Mouse (Mus musculus) forebrain, postnatal 0 days (tissue): ENCODE measurements at regions not wholly inside any gene's neighbourhood (a gene's known extent, or its start where the extent isn't known, plus 50 kb on each side); places are given as distances from the start of the nearest gene placed in this dataset.

Experiments
- ATAC-seq: fragments of 200-750 bp; cut with Nextera tagmentation; 2 replicates; pipeline ENCODE4 v1.8.0; 2017; ENCODE audit warnings: mild to moderate bottlenecking, moderate library complexity
- DNase-seq: peaks from one replicate; pipeline ENCODE4 v3.0.0-alpha.2; 2015
- H3K27ac ChIP-seq: fragments of 300-500 bp; sonication (generic); 2 replicates; pipeline ENCODE4 v1.5.1; 2014; ENCODE audit warnings: low read depth, mild to moderate bottlenecking, antibody characterized with exemption, low read length, moderate library complexity, mixed read lengths
- H3K27me3 ChIP-seq: fragments of 300-500 bp; sonication (generic); 2 replicates; pipeline ENCODE4 v1.6.1; 2014; ENCODE audit warnings: mild to moderate bottlenecking, low read length, mixed read lengths; ENCODE audit not compliant: insufficient read depth
- H3K36me3 ChIP-seq: fragments of 300-500 bp; sonication (generic); 2 replicates; pipeline ENCODE4 v1.6.1; 2014; ENCODE audit warnings: mild to moderate bottlenecking, moderate library complexity; ENCODE audit not compliant: insufficient read depth
- H3K4me1 ChIP-seq: fragments of 300-500 bp; sonication (generic); 2 replicates; pipeline ENCODE4 v1.6.1; 2014; ENCODE audit warnings: antibody characterized with exemption; ENCODE audit not compliant: insufficient read depth
- H3K4me2 ChIP-seq: fragments of 300-500 bp; sonication (generic); 2 replicates; pipeline ENCODE4 v1.6.1; 2014; ENCODE audit warnings: low read depth, mild to moderate bottlenecking, moderate library complexity
- H3K4me3 ChIP-seq: fragments of 300-500 bp; sonication (generic); 2 replicates; pipeline ENCODE4 v1.5.1; 2014; ENCODE audit warnings: low read depth, low read length, mixed read lengths
- H3K9ac ChIP-seq: fragments of 300-500 bp; sonication (generic); 2 replicates; pipeline ENCODE4 v1.6.1; 2014; ENCODE audit warnings: mild to moderate bottlenecking
- H3K9me3 ChIP-seq: fragments of 300-500 bp; sonication (generic); 2 replicates; pipeline ENCODE4 v1.6.1; 2016; ENCODE audit warnings: low read length
- CTCF ChIP-seq: sonication (generic); IDR thresholded peaks from 2 replicates; pipeline ENCODE4 v1.5.1; 2016; ENCODE audit warnings: antibody characterized with exemption, control low read depth, low read depth
- whole genome bisulfite sequencing: fragments of 180-500 bp; shearing (Covaris S2); extraction: QIAGEN DNeasy Blood & Tissue Kit; methylation state at CpG from one replicate; pipeline ENCODE4 v1.1.7; 2014; 5-methylcytosine and 5-hydroxymethylcytosine counted together

- H3K27ac ChIP-seq: no peak overlapping the region
- H3K9me3 ChIP-seq: no peaks in the 10 kb centered on the region
- H3K4me3 ChIP-seq: no peak overlapping the region
- no peaks in the 10 kb centered on the region for H3K4me1 ChIP-seq
- WGBS: 80% methylated on average over 2 of the region's 2 CpGs
- H3K27me3 ChIP-seq: no peaks in the 10 kb centered on the region
- H3K4me2 ChIP-seq: no peak overlapping the region
- no peak overlapping the region for H3K9ac ChIP-seq
- no peak for ATAC-seq
- TF ChIP-seq CTCF: no peak
- H3K36me3 ChIP-seq: no peaks in the 10 kb centered on the region
- DNase-seq: no peak
These were observed 1786.1 kb downstream of the 9330182O14Rik start for GRCm38 (mm10) chr15:41920270-41920669.

- no peak overlapping the region for H3K27ac ChIP-seq
- ATAC-seq: peak; percentile 38
- WGBS: 47% methylated on average over 2 of the region's 2 CpGs
- H3K9ac ChIP-seq: no peak overlapping the region
- no peak for TF ChIP-seq CTCF
- H3K9me3 ChIP-seq: peaks cover 3% of the 10 kb centered on the region; the same call in 1 of the 2 replicates
- H3K27me3 ChIP-seq: no peaks in the 10 kb centered on the region
- no peak overlapping the region for H3K4me3 ChIP-seq
- H3K4me2 ChIP-seq: no peak overlapping the region
- H3K36me3 ChIP-seq: no peaks in the 10 kb centered on the region
- no peak for DNase-seq
- no peaks in the 10 kb centered on the region for H3K4me1 ChIP-seq
These were observed 1802.5 kb downstream of the 9330182O14Rik start for GRCm38 (mm10) chr15:41936697-41937096.

- DNase-seq: no peak
- 78% methylated on average over 2 of the region's 2 CpGs for WGBS
- no peak for TF ChIP-seq CTCF
- no peak overlapping the region for H3K4me2 ChIP-seq
- no peaks in the 10 kb centered on the region for H3K36me3 ChIP-seq
- ATAC-seq: no peak
- H3K4me1 ChIP-seq: no peaks in the 10 kb centered on the region
- no peak overlapping the region for H3K9ac ChIP-seq
- no peaks in the 10 kb centered on the region for H3K27me3 ChIP-seq
- H3K9me3 ChIP-seq: no peaks in the 10 kb centered on the region
- no peak overlapping the region for H3K27ac ChIP-seq
- no peak overlapping the region for H3K4me3 ChIP-seq
These were observed 1811.1 kb downstream of the 9330182O14Rik start for GRCm38 (mm10) chr15:41945226-41945625.

- ATAC-seq (no peak), DNase-seq (no peak)
- TF ChIP-seq CTCF: no peak
- Histone ChIP-seq H3K4me2 (no peak overlapping the region), H3K9ac (no peak overlapping the region), H3K9me3 (no peaks in the 10 kb centered on the region), H3K27me3 (no peaks in the 10 kb centered on the region), H3K4me1 (no peaks in the 10 kb centered on the region), H3K36me3 (no peaks in the 10 kb centered on the region), H3K4me3 (no peak overlapping the region), H3K27ac (no peak overlapping the region)
These were observed 1813.7 kb downstream of the 9330182O14Rik start for GRCm38 (mm10) chr15:41947888-41948287.

GRCm38 (mm10) chr15:41948347-41949093 is 1814.4 kb downstream of the 9330182O14Rik start:
- no peak overlapping the region for H3K4me2 ChIP-seq
- no peaks in the 10 kb centered on the region for H3K9me3 ChIP-seq
- peak; percentile 10 for DNase-seq
- H3K36me3 ChIP-seq: no peaks in the 10 kb centered on the region
- H3K4me3 ChIP-seq: no peak overlapping the region
- WGBS: 33% methylated on average over 4 of the region's 4 CpGs
- TF ChIP-seq CTCF: peak; percentile 67
- 0 out of 2 replicates have a peak, but pooled peaks have one; percentile 29 for ATAC-seq
- no peak overlapping the region for H3K27ac ChIP-seq
- H3K4me1 ChIP-seq: no peaks in the 10 kb centered on the region
- no peak overlapping the region for H3K9ac ChIP-seq
- H3K27me3 ChIP-seq: no peaks in the 10 kb centered on the region

GRCm38 (mm10) chr15:41949094-41949461 is 1814.9 kb downstream of the 9330182O14Rik start:
- DNase-seq: no peak
- no peak overlapping the region for H3K4me3 ChIP-seq
- H3K27me3 ChIP-seq: no peaks in the 10 kb centered on the region
- WGBS: 69% methylated on average over 6 of the region's 6 CpGs
- H3K4me2 ChIP-seq: no peak overlapping the region
- H3K9ac ChIP-seq: no peak overlapping the region
- H3K4me1 ChIP-seq: no peaks in the 10 kb centered on the region
- ATAC-seq: 0 out of 2 replicates have a peak, but pooled peaks have one; percentile 3
- H3K27ac ChIP-seq: no peak overlapping the region
- H3K36me3 ChIP-seq: no peaks in the 10 kb centered on the region
- TF ChIP-seq CTCF: no peak
- no peaks in the 10 kb centered on the region for H3K9me3 ChIP-seq

GRCm38 (mm10) chr15:41951276-41951675 is 1817.1 kb downstream of the 9330182O14Rik start:
- peak; percentile 39 for DNase-seq
- no peaks in the 10 kb centered on the region for H3K4me1 ChIP-seq
- H3K36me3 ChIP-seq: no peaks in the 10 kb centered on the region
- no peaks in the 10 kb centered on the region for H3K9me3 ChIP-seq
- H3K27ac ChIP-seq: no peak overlapping the region
- 79% methylated on average over 5 of the region's 5 CpGs for WGBS
- no peak overlapping the region for H3K9ac ChIP-seq
- no peak overlapping the region for H3K4me2 ChIP-seq
- no peak overlapping the region for H3K4me3 ChIP-seq
- ATAC-seq: peak; percentile 66
- H3K27me3 ChIP-seq: no peaks in the 10 kb centered on the region
- TF ChIP-seq CTCF: peak; percentile 60
